Mouse (Mus musculus) mouse trophoblast stem cell (cell line): ENCODE data around the gene Olfr638.
"Not testable (repeated sequence)": the region's sequence is repeated elsewhere in the genome, so short reads cannot be mapped to it uniquely, and the experiment has no call there.

Experiments
- in situ Hi-C, 2 experiments: fragments of 300-500 bp; cut with MseI, MboI; formaldehyde crosslinking; loops; 2 replicates in 1 of 2; 3 replicates in 1 of 2; pipeline ENCODE4 v1.15.1; 2025

The Olfr638 gene

DNA sequence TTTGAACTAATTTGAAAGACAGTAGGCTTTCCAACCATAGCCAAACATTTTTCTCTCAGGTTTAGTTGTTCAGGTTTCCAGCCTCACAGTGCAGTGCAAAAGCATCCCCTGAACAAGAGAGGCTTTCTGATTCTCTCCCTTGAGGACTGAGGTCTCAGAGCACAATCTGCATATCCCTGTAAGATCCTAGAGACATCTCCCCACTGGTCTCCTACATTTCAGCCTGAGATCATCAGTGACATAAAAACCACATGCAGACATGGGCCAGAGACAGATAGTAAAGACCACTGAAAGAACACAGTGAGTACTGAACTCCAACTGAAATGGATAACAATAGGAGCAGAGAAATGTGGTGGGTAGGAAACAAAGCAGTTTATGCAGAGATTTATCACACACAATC, at the start of gene Olfr638:
Gene Olfr638, plus strand, starts transcription at position 301 of the 400 bp plus-strand sequence.
- in situ Hi-C loops: no loop called here

DNA sequence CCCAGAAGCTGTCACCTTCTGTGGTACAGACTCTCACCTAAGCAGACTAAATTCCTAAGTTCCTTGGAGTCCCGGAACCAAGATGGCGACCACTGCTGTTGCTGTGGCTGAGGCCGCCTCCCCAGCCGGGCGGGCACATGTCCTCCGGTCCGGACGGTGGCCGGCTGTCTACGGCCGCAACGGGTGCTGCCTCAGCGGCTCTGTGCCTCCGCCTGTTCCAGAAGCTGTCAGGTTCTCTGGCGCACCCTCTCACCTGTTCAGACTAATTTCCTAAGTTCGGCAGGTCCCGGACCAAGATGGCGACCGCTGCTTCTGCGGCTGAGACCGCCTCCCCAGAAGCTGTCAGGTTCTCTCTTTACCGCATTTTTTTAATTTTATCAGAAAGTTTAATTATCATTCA, 31.7 kb upstream of the Olfr638 start:
- in situ Hi-C loops: not testable (repeated sequence)

DNA sequence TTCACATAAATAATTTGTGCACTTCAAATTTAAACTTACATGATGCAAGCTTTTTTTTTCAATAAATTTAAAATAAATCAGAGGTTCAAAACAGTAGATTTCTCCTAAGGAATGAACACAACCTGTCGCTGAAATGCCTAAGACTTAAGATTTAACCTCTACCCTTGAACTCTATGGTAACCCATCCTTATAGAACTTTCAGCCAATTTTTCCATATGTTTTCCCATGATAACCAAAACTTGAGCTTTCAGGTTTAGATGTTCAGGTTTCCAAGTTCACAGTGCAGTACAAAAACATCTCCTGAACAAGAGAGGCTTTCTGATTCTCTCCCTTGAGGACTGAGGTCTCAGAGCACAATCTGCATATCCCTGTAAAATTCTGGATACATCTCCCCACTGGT, 27.7 kb upstream of the Olfr638 start, which contains the start of gene Olfr635:
Gene Olfr635, plus strand, starts transcription at position 301 of the 400 bp plus-strand sequence.
- in situ Hi-C loops: no loop called here

DNA sequence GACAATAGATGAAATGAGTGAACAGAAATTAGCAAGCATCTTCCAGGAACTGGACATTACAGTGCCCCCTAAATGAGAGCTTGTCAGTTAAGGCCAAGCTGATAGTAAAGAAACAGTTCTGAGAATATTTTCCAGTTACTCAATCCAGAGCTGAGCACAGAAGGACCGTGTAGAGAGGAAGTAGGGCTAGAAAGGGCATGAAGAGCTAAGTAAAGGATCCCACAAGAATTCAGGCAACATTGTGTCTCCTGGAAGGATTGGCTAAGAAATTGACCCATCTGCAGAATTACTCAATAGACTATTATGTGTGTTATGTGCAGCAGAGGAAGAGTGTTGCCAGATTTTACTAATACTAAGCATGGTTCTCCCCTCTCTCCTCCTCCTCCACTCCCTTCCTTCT, 26.8 kb upstream of the Olfr638 start:
- in situ Hi-C loops: no loop called here

DNA sequence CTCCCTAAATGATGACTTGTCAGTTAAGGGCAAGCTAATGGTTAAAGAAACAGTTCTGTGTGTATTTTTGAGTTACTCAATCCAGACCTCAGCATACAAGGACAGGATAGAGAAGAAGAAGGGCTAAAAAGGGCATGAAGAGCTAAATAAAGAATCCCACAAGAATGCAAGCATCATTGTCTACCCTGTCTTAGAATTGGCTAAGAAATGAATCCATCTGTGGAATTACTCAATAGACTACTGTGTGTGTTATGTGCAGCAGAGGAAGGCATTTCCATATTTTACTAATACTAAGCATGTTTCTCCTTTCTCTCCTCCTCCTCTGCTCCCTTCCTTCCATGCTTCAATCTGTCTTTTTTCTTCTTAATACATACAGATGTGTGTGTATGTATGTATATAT, 578 bp downstream of the Olfr638 start:
- in situ Hi-C loops: no loop called here

DNA sequence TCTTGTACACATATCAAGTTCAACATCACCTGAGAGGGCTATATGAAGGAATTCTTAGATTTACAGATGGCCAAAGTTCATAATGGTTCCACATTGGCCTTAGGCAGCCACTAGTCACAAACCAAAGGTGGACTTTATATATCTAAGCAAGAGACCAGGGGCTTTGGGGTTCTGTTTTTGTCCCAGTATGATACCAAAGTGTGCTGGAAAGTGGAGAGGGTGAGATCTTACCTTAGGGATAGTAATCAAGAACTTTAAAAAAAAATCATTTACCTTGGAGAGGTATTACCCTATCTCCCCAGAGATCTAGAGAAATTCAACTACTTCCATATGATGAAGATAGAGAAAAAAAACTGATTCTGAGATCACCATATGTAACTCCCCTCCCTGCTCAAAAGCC, 18.7 kb downstream of the Olfr638 start, which contains the start of gene Olfr639:
Gene Olfr639, minus strand, starts transcription at position 101 of the 400 bp plus-strand sequence.
- in situ Hi-C loops: no loop called here

DNA sequence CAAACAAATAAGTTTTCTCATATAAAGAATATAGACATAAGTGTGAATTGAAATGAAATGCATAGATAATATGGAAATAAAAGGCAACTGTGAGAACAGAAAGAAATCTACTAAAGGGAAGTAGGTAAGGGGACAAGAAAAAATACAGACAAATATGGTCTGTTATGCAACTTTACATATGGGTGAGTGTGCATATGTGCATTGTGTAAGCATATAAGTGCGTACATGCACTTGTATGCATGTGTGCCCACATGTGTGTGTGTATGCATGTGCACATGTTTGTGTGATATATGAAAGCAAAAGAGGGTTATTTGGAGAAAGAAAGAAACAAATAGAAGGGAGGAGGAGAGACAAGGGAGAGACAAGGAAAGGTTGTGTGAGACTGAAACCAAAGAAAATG, 20.4 kb downstream of the Olfr638 start:
- in situ Hi-C loops: no loop called here

DNA sequence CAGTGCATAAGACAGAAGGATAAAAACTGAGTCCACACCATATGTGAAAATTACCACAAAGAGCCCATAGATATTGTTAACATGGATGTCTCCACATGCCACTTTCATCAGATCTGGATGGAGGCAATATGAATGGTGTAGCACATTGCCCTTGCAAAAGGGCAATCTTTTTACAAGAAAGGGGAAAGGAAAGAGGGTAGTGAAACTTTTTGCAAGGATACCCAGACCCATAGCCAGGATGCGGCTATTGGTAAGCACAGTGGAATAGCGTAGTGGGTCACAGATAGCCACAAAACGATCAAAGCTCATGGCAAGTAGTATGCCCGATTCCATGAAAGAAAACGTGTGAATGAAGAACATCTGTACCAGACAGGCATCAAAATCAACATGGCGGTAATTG, 23.1 kb downstream of the Olfr638 start:
- in situ Hi-C loops: no loop called here

DNA sequence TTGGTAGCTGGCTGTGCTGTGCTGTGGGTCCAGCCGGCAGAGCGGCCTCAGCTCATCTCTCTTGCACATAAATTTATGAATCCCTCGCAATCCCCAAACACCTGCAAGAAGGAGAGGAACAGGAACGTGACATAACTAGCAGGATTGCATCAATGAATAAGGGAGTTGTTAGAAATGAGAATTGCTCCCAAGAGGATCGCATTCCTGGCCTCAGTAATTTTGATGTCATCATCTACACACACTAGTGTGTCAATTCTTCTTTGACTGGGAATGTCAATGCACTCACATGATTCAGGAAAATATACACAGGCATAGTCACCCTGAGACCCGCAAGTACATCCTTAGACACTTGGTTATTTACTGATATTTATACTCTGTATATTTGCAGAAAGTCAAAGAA, 26.9 kb downstream of the Olfr638 start, which contains the start of gene Olfr640:
Gene Olfr640, minus strand, starts transcription at position 101 of the 400 bp plus-strand sequence.
- in situ Hi-C loops: no loop called here

DNA sequence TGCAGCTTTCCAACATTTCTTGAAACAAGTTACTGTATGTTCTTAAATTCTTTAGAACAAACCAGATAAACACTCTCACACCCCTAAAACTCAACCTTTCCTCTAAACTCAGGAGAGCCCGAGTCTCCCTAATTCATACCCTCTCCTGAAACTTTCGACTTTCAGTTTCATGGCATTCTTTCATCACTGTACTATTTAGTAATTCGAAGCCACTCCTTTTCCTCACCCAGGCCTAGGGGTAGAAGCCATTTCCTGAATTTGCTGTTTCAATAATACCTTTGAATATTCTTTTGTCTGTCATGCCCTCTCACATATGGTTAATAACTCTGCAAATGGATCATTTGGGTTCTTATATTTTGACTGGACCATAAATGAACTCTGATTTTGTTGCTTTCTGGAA, 28.4 kb downstream of the Olfr638 start:
- in situ Hi-C loops: no loop called here

DNA sequence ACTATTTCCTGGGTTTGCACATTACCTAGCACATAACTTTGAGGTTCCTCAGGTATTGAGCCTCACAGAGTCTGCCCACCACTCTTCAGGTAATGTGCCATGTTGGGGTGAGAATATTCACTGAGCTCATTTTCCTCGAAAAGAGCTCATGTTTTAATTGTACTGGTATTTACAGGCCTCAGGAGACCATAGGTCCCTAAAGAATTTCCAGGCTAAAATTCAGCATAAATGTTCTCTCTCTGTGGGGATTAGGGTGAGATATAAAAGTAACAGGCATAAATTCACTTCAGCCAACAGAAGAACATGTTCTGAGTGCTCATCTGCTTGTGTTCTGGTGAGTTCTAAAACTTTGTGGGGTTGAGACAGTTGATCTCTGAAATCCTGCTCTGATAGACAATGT, 36.6 kb downstream of the Olfr638 start, which contains the start of gene Olfr641:
Gene Olfr641, plus strand, starts transcription at position 301 of the 400 bp plus-strand sequence.
- in situ Hi-C loops: no loop called here

DNA sequence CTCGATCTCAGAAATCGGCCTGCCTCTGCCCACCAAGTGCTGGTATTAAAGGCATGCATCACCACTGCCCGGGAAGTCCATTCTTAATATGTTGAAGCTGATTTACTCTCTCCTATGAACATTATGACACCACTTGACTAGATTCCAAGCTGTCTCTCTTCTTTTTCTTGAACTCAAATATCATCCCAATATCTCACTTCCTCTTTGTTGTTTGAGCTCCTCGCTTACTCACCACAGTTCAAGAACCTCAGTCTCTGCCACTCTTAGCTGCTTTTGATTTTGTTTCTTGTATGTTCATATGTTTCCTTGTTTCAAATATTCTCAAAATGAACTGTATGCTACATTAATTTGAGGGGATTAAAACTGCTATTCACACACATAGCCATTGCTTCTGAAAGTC, 52.2 kb downstream of the Olfr638 start:
- in situ Hi-C loops: no loop called here

DNA sequence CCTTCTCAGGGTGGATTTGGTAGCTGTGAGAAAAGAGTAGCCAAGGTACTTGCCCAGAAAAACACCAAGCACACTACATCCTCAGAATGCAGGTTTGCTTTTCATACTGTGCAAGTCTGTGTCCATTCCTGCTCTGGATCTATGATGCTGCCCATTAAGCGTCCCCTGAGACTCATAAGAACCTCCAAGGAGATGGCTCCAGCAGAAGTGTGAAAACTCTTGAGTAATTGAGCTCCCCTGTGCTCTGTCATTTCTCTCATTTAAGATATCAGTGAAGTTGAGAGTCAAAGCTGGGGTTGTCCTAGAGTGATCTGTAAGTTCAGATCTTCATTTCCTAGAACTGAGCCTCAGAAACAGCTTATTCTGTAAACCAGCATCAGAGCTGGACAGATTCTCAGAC, 54.0 kb downstream of the Olfr638 start, which contains the start of gene Olfr642:
Gene Olfr642, minus strand, starts transcription at position 101 of the 400 bp plus-strand sequence.
- in situ Hi-C loops: no loop called here
